Mouse (Mus musculus) megakaryocyte, embryonic 14.5 days (primary cell): Measurements from ENCODE around the gene Rbmxl2. TPM values are rescaled to one million over a fixed set of nuclear protein-coding genes. Genes with fewer than 3 reads are reported as not detected.

Experiments
- H3K27me3 ChIP-seq: replicated peaks from 2 replicates; pipeline ENCODE3; 2012; ENCODE audit warnings: inconsistent platforms
- H3K36me3 ChIP-seq: replicated peaks from 2 replicates; pipeline ENCODE3; 2012; ENCODE audit warnings: low read length, inconsistent platforms, mixed read lengths
- H3K4me1 ChIP-seq: 2 replicates; pipeline ENCODE4 v1.6.1; 2012; ENCODE audit warnings: inconsistent platforms
- H3K4me3 ChIP-seq: replicated peaks from 2 replicates; pipeline ENCODE3; 2012; ENCODE audit warnings: moderate library complexity, mild to moderate bottlenecking, inconsistent platforms
- H3K9me3 ChIP-seq: 2 replicates; pipeline ENCODE4 v1.6.1; 2012; ENCODE audit warnings: inconsistent platforms
- FLI1 ChIP-seq: IDR thresholded peaks from 2 replicates; pipeline ENCODE4 v1.6.1; 2012; ENCODE audit warnings: low read length, inconsistent platforms, mixed read lengths
- GATA1 ChIP-seq: IDR thresholded peaks from 3 replicates; pipeline ENCODE4 v1.6.1; 2012; ENCODE audit warnings: mixed read lengths, low read length, inconsistent platforms, borderline replicate concordance
- polyA plus RNA-seq: library from polyadenylated mRNA; stranded (reverse); fragments of >175 nt; gene quantifications from 2 replicates; pipeline ENCODE4 v1.2.3, GENCODE M21; 2012; ENCODE audit warnings: low replicate concordance; ENCODE audit not compliant: insufficient read depth

The Rbmxl2 gene
- polyA plus RNA-seq, 1 experiment = not detected

- TF ChIP-seq FLI1 = no peak
- no peak for TF ChIP-seq GATA1
- no peak overlapping the region for H3K4me3 ChIP-seq
- H3K9me3 ChIP-seq = no peaks in the 10 kb centered on the region
- H3K36me3 ChIP-seq = no peaks in the 10 kb centered on the region
- no peaks in the 10 kb centered on the region for H3K4me1 ChIP-seq
- H3K27me3 ChIP-seq = no peaks in the 10 kb centered on the region
Measured at GRCm38 (mm10) chr7:107241371-107241883, 32.2 kb downstream of the Rbmxl2 start.

- H3K4me3 ChIP-seq = no peak overlapping the region
- H3K9me3 ChIP-seq = no peaks in the 10 kb centered on the region
- TF ChIP-seq FLI1 (no peak), GATA1 (no peak)
- H3K36me3 ChIP-seq = no peaks in the 10 kb centered on the region
- H3K27me3 ChIP-seq = no peaks in the 10 kb centered on the region
- H3K4me1 ChIP-seq = no peaks in the 10 kb centered on the region
Measured at GRCm38 (mm10) chr7:107250211-107250985, 41.2 kb downstream of the Rbmxl2 start.

GRCm38 (mm10) chr7:107253355-107253754 is 44.1 kb downstream of the Rbmxl2 start:
- Histone ChIP-seq H3K9me3 (no peaks in the 10 kb centered on the region), H3K4me1 (no peaks in the 10 kb centered on the region)
- TF ChIP-seq FLI1 (no peak), GATA1 (no peak)

GRCm38 (mm10) chr7:107259936-107260335 is 50.7 kb downstream of the Rbmxl2 start:
- no peak for TF ChIP-seq FLI1
- TF ChIP-seq GATA1 = no peak
- Histone ChIP-seq H3K36me3 (no peaks in the 10 kb centered on the region), H3K27me3 (no peaks in the 10 kb centered on the region)

More at GRCm38 (mm10) chr7:107253355-107253754, 44.1 kb downstream of the Rbmxl2 start:
- Histone ChIP-seq H3K27me3 (no peaks in the 10 kb centered on the region), H3K4me3 (no peak overlapping the region), H3K36me3 (no peaks in the 10 kb centered on the region)

More at GRCm38 (mm10) chr7:107259936-107260335, 50.7 kb downstream of the Rbmxl2 start:
- Histone ChIP-seq H3K9me3 (no peaks in the 10 kb centered on the region), H3K4me3 (no peak overlapping the region), H3K4me1 (no peaks in the 10 kb centered on the region)

Other genes with a start within 250 kb of the Rbmxl2 start
- gene Olfr6, start 245.5 kb upstream of the Rbmxl2 start, polyA plus RNA-seq = not detected in 2 replicates
- not detected in 2 replicates for gene Olfr711, start 234.0 kb upstream of the Rbmxl2 start, polyA plus RNA-seq
- 0.47 TPM in 1 of 2 replicates, not detected in the other for gene Olfr2, start 203.4 kb upstream of the Rbmxl2 start, polyA plus RNA-seq
- gene Olfr713, start 178.3 kb upstream of the Rbmxl2 start, polyA plus RNA-seq = not detected in 2 replicates
- gene Olfr714, start 138.5 kb upstream of the Rbmxl2 start, polyA plus RNA-seq = not detected in 2 replicates
- gene Olfr17, start 116.2 kb upstream of the Rbmxl2 start, polyA plus RNA-seq = not detected in 2 replicates
- gene Olfr715b, start 99.1 kb upstream of the Rbmxl2 start, polyA plus RNA-seq = not detected in 2 replicates
- not detected in 2 replicates for gene Olfr715, start 78.4 kb upstream of the Rbmxl2 start, polyA plus RNA-seq
- gene Olfr716, start 71.1 kb upstream of the Rbmxl2 start, polyA plus RNA-seq = not detected in 2 replicates
- not detected in 2 replicates for gene Nlrp14, start 42.5 kb upstream of the Rbmxl2 start, polyA plus RNA-seq
- gene Syt9, start 161.3 kb downstream of the Rbmxl2 start, polyA plus RNA-seq = not detected in 2 replicates